Mouse (Mus musculus): ENCODE measurements around the gene Emc9.

Gene Emc9

GRCm38 (mm10) chr14:55590748-55591330 lies 5.7 kb upstream of the Emc9 start, which contains the start of gene Psme2:
Gene Psme2, minus strand, starts transcription at chr14:55591113.
- peak; percentile 94 for DNase-seq (ENCODE audit: low spot score)

- DNase-seq (ENCODE audit: low spot score), result no peak
Measured at GRCm38 (mm10) chr14:55589771-55590448, 4.8 kb upstream of the Emc9 start.

- DNase-seq (ENCODE audit: low spot score), result no peak
Measured at GRCm38 (mm10) chr14:55589271-55589670, 4.2 kb upstream of the Emc9 start.

DNA sequence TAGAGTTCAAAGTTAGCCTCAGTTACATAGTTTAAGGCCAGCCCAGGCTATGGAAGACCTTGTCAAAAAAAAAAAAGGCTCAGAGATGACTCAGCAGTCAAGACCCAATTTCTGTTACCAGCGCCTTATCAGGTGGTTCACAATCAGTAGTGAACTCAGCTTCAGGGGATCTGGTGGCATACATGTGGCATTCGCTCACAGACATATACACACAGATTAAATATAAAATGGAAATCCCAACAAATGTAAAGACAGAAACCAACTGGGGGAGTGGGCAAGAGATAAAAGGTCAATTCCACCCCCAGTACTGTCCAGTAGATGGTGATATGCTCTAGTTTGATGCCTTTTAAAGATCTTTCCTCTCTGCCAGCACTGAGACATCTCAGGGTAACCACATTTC lies 1.0 kb upstream of the Emc9 start:
- no peak for DNase-seq (ENCODE audit: low spot score)

DNA sequence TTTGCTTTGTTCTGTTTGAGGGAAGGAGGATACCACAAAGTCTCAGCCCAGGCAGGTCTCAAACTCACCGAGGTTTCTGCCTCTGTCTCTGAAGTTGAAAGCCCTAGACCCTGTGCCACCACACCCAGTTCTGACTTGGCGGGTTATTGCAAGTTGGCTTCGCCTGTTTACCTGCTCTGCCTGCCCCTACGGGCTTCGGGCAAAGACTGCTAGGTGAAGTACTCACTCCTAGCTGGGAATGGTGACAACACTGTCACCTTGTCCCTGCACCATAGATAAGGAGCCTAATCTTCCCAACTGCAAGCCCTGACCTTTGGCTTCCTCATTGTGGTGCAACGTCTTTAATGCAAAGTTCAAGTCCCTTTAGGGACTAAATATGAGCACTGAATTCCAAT lies 461 bp upstream of the Emc9 start:
- DNase-seq (ENCODE audit: low spot score), result no peak

- no peak for DNase-seq (ENCODE audit: low spot score)
Measured at GRCm38 (mm10) chr14:55584303-55584701, 800 bp downstream of the Emc9 start.

DNA sequence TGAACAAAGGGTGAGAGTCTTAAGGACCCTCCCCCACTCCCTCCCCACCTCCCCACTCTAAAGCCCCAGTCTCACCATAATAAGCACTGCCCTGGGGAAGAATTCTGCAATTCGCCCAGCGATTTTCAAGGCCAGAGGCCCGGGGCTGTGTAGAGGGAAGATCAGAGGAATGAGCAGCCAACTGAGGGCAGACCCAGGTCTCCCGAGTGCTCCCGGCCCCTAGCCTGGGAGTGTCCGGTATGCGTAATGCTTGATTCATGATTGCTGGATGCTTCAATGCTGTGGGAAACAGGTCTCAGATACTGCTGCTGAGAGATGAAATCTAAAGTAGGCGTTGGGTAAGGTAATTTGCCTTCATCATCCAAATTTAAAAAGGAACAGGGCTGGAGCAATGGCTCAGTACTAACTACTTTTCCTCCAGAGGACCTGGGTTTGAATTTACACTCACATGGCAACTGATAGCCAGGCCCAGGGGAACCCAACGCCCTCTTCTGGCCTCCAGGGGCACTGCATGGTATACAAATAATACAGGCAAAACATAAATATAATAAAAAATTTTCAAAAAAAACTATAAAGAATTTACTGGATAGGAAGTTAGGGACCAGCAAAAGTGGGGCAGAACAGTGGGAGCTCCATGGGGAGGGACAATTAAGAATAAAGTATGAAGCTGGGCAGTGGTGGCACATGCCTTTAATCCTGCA lies 3.0 kb downstream of the Emc9 start:
- DNase-seq (ENCODE audit: low spot score), result no peak

DNA sequence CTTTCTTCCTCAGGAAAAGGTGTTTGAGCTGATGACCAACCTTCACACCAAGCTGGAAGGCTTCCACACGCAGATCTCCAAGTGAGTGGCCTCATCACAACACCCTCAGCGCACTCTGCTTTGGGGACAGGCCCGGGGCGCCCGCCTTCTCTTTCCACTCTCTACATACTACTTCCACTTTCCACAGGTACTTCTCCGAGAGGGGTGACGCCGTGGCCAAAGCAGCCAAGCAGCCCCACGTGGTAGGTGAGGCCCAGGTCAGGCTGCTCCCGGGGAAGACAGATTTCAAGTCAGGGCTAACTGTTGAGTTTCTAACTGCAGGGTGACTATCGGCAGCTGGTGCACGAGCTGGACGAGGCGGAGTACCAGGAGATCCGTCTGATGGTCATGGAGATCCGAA lies 4.4 kb downstream of the Emc9 start:
- DNase-seq (ENCODE audit: low spot score), result no peak

DNA sequence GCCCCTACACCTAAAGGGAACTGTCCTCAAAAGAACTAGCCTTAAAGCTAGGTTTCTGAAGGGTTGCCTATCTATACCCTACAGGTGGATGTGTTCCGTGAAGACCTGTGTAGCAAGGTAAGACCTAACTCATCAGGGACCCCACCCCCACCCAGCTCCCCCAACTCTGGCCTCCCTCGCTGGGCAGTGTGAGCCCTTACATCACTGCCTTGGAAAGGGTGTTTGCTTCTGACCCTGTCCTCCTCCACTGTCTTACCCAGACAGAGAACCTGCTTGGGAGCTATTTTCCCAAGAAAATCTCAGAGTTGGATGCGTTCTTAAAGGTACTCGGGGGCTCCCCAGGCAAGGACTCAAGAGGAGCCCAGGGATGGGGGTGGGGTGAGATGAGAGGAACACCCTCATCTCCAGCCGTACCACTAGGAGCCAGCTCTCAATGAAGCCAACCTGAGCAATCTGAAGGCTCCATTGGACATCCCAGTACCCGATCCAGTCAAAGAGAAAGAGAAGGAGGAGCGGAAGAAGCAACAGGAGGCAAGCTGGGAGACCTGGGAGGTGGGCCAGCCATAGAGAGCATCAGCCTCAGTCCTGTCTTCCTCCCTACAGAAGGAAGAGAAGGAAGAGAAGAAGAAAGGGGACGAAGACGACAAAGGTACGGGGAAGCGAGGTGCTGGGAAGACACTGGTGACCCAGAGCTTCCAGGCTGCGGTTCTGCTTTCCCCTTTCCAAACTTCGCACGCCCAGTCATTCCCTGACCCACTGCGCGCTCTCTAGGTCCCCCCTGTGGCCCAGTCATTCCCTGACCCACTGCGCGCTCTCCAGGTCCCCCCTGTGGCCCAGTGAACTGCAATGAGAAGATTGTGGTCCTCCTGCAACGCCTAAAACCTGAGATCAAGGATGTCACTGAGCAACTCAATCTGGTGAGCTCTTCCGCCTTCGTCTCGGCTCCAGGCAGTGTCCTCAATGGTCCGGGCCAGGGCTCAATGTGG lies 5.3 kb downstream of the Emc9 start:
- no peak for DNase-seq (ENCODE audit: low spot score)

DNA sequence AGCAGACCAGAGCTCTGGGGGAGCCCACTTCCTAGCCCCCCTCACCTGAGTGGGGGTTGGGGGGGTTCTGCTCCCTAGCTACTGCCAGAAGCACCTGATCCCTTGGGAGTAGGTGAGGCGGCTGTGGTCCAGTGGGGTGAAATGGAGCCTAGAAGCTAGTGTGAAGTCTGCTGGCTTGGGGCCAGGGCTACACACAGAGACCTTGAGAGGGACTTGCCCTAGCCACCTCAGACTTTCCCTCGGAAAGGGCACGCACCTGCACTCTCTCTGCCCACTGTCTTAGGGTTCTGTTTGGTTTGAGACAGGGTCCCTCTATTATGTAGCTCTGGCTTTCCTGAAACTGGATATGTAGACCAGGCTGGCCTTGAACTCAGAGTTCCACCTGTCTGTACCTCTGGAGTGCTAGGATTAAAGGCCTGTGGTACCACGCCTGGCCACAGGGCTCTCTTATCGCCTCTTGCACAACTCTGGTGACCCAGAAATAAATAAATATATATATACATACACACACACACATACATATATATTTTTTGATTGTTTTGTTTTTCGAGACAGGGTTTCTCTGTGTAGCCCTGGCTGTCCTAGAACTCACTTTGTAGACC lies 6.3 kb downstream of the Emc9 start:
- DNase-seq (ENCODE audit: low spot score), result peak; percentile 61

- DNase-seq (ENCODE audit: low spot score), result peak; percentile 80
Measured at GRCm38 (mm10) chr14:55577871-55578667, 7.0 kb downstream of the Emc9 start, which contains the start of gene Psme1. Gene Psme1, plus strand, starts transcription at chr14:55578123.

DNA sequence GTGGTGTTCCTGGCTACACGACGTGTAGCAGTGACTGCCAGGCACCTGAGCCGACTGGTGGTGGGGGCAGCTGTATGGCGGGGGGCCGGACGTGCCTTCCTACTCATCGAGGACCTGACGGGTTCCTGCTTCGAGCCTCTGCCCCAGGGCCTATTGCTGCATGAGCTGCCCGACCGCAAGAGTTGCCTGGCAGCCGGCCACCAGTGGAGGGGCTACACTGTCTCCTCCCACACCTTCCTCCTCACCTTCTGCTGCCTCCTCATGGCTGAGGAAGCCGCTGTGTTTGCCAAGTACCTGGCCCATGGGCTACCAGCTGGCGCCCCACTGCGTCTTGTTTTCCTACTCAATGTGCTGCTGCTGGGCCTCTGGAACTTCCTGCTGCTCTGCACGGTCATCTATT lies 8.7 kb downstream of the Emc9 start:
- no peak for DNase-seq (ENCODE audit: low spot score)

DNA sequence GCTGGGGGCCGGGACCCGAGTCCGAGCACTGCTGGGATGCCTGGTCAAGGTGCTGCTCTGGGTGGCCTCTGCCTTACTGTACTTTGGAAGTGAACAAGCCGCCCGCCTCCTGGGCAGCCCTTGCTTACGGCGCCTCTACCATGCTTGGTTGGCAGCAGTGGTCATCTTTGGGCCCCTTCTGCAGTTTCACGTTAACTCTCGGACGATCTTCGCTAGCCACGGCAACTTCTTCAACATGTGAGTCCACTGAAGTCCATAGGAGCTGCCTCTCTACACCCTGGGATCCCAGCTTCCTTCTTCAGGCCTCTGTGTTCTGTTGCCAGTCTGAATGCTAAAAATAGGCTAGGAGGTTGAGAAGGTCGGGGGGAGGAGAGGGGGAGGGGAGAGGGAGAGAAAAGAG lies 9.4 kb downstream of the Emc9 start:
- DNase-seq (ENCODE audit: low spot score), result no peak

- DNase-seq (ENCODE audit: low spot score), result no peak
Measured at GRCm38 (mm10) chr14:55575302-55575701, 9.8 kb downstream of the Emc9 start, which contains the start of gene Fitm1. Gene Fitm1, plus strand, starts transcription at chr14:55575617.

- DNase-seq (ENCODE audit: low spot score), result no peak
Measured at GRCm38 (mm10) chr14:55571760-55572159, 13.3 kb downstream of the Emc9 start.

- DNase-seq (ENCODE audit: low spot score), result no peak
Measured at GRCm38 (mm10) chr14:55570588-55570987, 14.5 kb downstream of the Emc9 start.

DNA sequence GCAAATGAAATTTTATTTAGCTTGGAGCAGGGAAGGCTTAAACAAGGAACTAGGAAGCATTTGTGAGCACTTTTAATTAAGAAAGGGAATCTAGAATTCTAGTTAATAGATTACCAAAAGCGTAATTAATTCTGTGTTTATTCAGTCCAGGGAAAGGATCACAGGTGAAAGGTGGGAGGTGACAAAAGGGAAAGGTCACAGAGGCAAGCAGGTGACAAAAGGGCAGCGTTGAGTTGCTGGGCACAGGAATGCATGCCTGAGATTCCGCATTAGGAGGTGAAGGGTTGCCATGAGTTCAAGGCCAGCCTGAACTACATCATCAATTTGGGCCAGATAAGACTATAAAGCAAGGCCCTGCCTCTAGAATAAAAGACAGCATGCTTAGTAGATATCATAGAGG lies 17.6 kb downstream of the Emc9 start:
- DNase-seq (ENCODE audit: low spot score), result no peak

- no peak for DNase-seq (ENCODE audit: low spot score)
Measured at GRCm38 (mm10) chr14:55565748-55566147, 19.4 kb downstream of the Emc9 start.

DNA sequence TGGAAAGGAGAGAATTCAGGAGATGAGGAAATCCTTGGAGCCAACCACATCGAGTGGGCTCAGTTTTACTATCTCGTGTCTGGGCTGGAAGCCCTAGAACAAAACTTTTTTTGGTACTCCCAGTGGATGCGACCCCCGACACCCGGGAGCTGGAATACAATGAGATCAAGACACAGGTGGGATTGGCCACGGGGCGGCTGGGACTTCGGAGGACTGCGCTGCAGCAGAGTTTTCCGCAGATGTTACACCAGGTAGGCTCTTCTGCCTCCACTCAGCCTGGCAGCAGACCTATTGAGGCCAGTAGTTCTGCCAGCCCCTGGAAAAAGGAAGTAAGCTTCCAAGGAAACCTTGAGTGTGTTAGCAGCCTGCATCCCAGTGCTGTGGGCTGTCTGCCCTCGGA lies 21.9 kb downstream of the Emc9 start:
- DNase-seq (ENCODE audit: low spot score), result no peak

DNA sequence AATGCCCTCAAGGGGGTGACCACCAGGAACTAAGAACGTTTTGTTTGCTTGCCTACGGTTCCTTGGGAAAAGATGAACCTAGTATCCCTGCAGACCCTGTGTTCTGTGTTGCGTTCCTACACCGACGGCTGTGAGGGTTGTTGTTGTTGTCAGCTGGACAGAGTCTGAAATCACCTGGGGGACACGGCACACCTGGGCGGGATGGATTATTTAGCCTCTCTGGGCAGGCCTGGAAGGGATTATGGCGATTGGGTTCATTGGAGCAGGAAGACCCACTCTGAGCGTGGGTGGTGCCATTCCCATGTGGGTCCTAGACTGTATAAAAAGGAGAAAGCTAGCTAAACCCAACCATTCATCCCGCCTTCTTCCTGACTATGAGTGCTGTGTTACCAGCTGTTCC lies 23.2 kb downstream of the Emc9 start:
- DNase-seq (ENCODE audit: low spot score), result no peak
